Mouse (Mus musculus) cerebellum, adult (tissue): ENCODE measurements at regions not wholly inside any gene's neighbourhood (a gene's known extent, or its start where the extent isn't known, plus 50 kb on each side); places are given as distances from the start of the nearest gene placed in this dataset.

Experiments
- ATAC-seq: cut with Nextera tagmentation; 2 replicates; pipeline ENCODE4 v1.9.2; 2017; ENCODE audit warnings: mild to moderate bottlenecking, moderate library complexity, mixed read lengths; ENCODE audit not compliant: insufficient number of reproducible peaks, low FRiP score, low TSS enrichment

DNA sequence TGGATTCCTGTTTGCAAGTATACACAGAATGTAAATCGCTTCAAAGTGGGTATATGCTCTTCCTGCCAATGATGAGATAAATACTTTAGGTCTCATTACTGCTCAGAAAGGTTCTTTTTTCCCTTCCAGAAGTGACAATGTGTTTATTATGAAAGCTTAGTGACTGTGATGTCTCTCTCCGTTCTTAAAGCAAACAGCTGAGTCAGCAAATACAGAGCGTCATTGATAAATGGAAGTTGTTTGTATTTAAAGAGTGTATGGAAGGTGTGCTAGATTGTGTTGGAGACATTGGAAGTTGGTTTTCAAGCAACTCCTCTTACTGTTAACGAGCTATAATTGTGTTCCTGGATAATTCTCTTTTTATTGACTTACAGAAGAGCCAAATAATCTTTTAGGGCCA lies 408.0 kb downstream of the Prr30 start:
- no peak for ATAC-seq

DNA sequence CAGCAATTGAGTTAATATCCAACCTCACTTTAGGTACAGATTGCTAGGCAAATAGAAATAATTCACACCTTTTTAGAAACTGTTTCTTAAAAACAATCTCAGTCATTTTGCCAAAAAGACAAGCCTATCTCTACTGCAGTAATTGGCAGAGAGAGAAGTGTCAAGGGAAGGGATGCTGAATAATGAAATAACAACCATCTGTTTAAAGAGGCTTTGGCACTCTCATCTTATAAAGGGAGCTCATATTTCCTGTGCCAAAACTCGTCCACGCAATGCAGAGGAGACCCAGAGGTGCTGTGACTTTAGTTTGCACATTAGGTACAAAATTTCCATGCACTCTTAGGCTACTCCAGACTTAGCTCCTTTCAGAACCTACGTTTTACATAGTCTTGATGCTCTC lies 418.2 kb downstream of the Prr30 start:
- no peak for ATAC-seq

DNA sequence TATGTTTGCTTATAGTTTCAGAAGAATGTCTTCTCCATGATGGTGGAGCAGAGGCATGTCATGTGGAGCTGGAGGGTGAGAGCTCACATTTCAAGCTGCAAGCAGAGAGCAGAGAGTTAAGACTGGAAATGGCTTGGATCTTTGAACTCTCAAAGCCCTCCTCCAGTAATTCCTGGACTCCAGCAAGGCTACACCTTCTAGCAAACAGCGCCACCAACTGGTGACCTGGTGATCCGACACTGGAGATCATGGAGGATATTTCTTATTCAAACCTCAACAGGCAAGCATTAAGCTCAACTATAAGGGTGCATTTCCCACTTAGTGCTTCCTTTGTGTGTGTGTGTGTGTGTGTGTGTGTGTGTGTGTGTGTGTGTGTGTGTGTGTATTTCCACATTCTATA lies 446.2 kb downstream of the Prr30 start:
- no peak for ATAC-seq

DNA sequence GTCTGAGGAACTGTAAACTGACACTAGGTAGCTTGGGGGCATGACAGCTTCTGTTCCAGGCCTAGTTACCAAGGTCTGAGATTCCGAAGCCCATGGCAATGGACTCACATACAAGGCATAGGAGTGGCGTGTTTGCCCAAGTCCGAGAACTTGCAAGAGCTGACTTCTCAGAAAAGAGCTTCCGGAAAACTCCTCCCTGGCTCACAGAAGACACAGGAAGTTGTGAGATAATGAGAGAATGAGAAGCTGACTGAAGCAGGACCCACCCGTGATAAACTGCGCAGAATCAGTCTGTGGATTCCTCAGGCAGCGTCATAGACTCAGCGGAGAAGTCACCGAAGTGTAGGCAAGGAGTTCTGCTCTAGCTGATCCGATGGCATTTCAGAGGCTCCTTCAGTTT lies 447.4 kb downstream of the Prr30 start:
- no peak for ATAC-seq

DNA sequence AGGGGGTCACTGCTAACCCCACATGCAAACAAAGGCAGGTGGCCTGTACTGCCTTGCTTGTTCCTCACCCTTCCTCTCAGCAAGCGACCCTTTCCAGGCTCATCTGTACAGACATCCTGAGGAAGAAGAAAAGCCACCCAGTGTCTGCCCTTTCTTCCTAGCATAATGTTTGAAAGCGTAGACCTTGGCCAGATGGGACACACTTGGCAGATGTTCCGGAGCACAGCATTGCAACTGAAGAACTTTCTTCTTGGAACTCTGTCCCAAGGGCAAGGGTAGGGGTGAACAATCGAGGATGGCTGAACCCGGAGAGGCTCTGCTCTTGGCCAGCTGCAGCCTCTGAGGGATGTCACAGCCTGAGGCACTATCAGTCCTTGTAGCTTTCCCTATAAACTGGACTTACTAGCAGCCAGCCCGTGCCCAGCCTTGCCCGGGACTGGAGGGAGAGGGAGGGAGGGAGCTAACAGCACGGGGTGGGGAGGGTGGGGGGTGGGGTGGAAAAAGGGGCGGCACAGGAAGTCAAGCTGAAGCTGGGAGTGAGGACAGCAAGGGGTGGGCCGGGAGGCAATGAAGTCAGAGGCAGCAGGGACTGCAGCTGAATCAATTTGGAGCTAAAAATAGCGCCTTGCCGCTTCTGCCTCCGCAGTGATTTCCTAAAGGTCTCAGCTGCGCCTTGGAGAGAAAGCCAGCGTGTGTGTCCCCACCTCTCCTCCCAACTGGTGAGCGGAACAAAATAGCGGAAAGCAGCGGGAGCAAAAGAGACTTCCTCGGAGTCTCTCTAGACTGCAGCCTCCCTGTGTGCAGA lies 450.2 kb downstream of the Prr30 start:
- ATAC-seq: peak; percentile 64

DNA sequence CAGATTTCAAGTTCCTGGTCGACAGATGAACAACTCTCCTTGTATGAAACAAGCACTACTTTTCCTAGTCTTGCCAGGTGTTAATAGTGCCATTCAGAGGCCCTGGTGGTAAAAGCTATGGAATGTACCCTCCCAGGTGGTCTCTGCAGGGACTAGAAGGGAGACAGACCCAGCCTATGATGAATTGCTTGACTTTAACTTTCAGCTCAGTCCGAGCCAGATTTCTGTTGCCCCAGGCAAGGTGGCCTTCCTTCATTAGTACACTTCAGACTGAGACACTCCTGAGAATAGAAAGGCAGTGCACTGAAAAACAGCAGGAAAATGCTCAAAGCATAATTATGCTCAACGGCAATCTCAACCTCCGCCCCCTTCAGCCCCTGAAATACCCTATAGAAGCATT lies 450.8 kb upstream of the Klf12 start:
- no peak for ATAC-seq

DNA sequence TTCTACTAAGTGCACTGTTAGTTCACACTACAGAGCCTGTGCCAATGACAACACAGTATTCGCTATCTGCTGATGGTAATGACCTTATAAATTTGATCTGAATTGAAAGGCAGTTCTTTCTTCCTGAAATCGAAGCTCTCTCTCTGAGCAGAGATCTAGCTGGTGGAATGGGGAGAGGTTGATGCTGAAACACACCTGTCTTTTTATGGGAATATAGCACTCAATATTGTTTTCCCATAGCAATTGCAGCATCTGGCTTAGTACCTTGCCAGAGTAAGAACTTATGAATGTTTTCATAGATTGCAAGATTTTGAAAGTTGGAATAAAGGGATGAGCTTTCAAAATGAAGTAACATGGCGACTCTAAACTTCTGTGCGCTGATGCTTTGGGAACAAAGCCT lies 444.0 kb upstream of the Klf12 start:
- no peak for ATAC-seq

DNA sequence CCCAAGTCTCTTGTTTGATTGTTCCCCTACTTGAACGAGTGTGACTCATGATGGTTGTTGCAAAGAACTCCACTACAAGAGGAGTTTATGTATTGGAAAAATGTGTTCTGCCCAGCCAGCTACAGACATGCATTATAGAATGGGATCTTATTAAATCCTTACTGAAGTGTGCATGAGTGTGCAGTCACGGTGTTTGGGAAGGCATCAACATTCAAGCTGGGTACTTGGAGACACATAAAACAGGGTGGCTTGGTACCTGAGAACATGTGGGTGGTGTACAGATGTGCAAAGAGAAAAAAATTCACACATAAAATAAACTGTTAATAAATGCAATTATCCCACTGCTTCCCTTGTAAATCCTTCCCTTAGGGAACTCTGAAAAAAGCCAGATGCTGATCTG lies 443.2 kb upstream of the Klf12 start:
- ATAC-seq: no peak

DNA sequence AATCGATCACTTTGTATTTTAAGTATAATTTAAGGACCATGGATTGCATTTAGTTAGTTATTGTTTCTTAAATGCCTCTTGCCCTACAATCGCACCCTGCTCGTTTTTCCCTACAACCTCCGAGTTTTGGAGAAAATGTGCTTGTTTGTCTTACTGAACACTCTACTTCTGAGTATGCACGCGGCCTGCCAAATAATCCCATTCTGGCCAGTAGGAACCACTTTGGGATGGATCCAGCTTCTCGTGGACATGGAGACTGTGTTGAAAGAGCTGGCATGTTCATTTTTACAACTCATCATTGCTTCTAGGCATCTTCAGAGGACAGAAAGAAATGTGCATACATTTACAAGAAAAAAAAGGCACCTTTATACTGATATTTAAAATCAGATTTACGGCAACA lies 440.5 kb upstream of the Klf12 start:
- ATAC-seq: no peak

DNA sequence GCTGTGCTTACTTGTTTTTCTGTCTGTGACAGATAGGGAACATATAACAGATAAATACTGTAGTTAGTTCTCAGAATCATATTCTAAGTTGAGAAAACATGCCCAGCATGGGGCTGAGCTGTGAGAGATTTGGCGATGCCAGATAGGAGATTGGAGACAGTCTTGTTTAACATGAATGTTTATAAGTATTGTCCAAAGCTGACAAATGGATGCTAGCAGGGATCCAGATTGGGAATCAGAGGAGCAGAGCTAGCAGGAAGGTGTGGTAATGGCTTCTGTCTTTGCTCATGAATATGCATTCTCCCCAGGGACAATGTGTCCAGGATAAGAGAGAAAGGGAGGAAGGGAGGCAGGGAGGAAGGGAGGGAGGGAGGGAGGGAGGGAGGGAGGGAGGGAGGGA lies 436.2 kb upstream of the Klf12 start:
- ATAC-seq: no peak

DNA sequence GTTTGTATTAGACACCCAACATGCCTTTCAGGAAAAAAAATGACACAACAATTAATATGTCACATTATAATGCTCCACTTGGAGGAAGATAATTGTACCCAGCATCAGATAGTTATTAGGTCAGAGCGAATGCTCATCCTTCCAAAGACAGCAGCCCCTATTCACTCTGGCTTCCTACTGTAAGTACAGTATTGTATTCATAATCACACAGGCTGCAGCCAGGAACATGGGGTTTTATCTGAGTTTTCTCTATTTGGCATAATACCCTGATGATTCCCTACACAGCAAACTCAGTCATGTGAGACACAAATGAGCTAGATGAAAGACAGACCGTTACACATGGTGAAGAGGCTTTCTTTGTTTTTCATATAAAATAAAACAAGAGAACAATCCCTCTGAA lies 430.5 kb upstream of the Klf12 start:
- ATAC-seq: no peak

DNA sequence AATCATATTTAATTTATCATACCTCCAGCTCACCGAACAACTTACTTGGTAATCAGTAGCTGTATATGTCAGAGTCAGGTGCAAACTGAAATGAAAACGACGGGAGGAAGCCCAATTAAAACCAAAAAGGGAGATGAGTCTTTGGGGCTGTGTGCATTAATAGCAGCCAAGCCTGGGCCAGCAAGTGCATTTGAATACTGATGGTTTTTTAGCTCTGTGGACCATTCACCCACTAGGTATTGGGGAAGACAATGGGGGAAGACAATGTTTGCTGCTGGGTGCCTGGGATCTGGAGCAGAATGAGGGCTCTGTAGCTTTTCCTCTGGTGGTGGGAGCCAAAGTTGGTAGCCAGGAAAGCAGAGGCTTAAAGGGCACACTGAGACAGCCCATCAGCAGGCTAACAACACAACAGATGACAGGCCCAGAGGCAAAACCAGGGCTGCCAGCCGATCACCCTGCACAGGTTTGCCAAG lies 429.6 kb upstream of the Klf12 start:
- no peak for ATAC-seq

DNA sequence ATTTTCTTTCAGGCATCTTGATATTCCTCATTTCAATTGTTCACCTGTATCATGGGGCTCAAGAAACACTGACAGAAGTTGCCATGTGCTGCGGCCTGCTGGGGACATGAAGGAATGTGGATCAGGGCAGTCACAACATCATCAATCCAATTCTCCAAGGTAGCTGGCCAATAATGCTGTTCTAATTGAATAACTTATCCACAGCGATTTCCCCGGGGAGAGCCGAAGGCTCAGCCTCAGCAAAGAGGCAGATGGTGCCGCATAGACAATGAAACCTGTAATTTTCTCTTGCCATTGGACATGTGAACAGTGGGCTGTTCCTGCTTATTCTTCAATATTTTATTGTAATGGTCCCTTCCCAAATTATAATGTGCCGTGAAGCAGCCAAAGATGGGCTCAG lies 429.1 kb upstream of the Klf12 start:
- ATAC-seq: no peak

DNA sequence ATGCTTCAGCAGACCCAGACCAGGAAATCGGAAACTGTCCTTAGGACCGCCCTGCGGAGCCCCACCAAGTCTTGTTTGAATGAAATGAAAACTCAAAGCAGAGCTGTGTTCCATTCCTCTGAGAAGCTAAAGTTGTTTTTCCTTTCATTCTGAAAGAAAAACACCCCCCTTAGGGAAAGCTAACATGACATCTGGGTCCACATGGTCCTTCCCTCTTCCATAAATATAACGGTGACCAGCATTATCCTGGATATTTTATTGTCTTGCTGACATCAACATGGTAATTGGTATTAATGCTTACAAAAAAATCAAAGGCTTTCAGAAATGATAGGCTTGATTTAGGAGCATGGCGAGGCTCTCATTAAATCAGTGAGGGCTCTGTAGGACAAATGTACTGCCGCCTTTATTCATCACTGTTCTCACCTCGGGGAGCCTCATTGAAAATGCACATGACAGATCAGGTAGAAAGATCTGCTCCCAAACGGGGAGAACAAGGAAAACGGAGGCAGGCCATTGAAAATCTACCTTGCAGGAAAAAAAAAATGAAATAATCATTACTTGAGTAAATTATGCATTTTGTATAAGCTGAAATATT lies 381.0 kb upstream of the Klf12 start:
- no peak for ATAC-seq

DNA sequence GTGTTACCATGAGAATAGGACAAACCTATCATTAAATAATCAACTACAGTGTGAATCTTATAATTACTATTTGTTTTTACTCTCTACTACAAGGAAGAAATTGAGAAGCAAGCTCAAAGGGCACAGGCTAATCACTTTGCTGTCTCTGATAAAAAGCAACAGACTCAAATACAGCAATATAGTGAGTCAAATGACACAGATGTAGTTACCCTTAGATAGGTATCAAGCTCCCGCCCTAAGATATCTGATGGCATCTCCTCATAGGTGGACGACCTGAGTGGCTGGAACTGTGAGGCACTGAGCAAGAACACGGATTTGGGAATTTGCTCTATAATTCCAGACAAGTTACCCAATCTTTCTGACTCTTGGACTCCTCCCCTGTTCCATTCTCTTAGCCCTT lies 379.7 kb upstream of the Klf12 start:
- no peak for ATAC-seq

DNA sequence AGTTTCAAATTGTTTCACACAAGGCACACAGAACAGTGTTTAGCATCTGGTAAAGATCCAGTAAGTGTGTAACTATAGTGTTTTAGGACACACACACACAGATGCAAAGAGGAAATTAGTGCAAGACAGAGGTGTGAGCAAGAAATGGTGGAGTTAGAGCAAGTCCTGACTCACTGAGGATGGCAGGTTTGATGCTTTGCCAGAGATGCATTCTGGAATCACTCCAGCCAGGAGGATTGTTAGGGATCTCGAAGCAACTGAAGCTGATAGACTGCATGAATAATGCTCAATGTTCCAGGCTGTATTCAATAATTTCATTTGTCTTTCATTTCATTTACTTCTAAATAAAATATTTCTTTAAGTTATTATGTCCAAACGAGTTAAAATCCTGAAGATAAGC lies 357.6 kb upstream of the Klf12 start:
- ATAC-seq: no peak

DNA sequence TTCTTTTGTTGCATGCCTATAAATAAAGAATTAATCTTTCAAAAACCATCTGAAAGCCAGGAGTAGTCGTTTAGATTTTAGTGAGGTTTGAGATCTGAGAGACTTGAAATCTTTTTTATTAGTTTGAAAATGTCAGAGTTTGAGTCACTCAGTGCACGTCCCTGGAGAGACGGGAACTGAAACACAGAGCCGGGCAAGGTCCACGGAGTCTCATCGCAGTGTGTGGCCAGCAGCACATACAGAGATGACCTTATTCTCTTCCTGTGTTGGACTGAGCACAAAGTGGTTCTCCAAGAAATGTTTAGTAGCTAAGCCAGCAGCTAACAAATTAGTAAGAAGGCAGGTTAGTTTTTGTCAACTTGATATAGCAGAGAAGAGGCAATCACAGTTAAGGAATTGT lies 350.0 kb upstream of the Klf12 start:
- no peak for ATAC-seq

DNA sequence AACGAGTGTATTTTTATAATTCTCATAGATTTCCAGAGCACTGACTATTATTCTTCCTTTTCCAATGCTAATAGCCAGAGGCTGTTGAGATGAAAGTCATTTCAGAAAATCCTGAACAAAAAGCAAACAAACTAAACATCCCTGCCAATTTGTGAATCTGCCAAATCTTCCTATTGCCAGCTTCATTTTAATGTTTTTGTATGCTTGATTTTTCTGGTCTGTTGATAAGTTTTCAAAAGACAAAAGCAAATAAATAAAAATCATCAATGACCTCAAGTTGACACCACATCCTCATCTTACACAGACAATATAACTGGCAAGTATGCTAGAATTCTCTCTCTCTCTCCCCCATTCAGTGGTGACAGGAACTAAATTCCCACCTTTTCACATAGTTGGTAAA lies 347.2 kb upstream of the Klf12 start:
- ATAC-seq: no peak

DNA sequence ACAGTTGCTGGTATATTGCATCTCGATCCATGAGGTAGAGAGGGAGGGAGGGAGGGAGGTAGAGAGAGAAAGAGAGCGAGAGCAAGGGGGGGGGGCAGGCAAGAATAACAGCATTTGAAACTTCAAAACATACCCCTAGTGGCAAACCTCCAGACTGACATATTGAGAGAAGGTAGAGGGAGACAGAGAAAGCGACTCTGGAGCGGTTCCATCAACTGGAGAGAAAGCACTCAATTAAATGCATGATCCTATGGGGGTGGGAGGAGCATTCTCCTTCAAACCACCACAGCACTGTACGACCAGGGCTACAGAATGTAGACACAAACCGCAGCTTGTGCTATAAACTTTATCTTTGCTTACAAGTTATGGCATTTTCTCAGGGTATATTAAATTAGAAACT lies 345.7 kb upstream of the Klf12 start:
- no peak for ATAC-seq

DNA sequence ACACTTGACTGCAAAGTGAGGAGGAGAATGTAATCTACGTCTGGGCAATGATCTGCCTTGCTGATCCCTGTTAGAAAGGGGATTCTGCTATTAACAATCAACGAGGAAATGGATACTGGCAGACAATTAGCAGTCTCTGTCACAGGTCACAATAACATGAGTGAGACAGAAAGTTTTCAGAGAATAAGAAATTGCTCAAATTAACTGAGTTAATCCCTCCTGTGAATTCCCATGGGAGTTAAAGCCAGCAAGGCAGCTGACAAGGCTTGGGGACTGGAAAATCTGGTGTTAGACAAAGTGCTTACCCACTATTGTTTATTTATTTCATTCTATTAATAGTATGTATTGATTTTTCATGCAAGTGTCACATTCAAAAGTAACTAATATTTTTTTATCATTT lies 343.0 kb upstream of the Klf12 start:
- ATAC-seq: no peak

DNA sequence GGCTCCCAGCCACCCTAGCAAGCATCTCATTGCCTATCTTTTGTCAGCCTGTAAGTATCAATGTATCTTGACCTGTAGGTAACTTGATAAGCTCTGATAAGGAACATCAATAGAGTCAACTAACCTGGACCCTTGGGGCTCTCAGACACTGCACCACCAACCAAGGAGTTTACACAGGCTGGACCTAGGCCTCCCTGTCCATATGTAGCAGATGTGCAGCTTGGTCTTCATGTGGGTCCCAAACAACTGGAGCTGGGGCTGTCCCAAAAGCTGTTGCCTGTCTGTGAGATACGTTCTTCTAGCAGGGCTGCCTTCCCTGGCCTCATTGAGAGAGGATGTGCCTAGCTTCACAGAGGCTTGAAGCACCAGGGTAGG lies 335.2 kb upstream of the Klf12 start:
- ATAC-seq: no peak
